Mouse (Mus musculus) liver, embryonic 15.5 days (tissue): Measurements from ENCODE around the gene Ext2. TPM values are rescaled to one million over a fixed set of nuclear protein-coding genes. Genes with fewer than 3 reads are reported as not detected.

Experiments
- ATAC-seq: fragments of 200-750 bp; cut with Nextera tagmentation; 2 replicates; pipeline ENCODE4 v1.8.0; 2017; ENCODE audit warnings: moderate number of reproducible peaks, mild to moderate bottlenecking, moderate library complexity; ENCODE audit not compliant: insufficient read depth
- H3K27ac ChIP-seq: fragments of 300-500 bp; sonication (generic); replicated peaks from 2 replicates; pipeline ENCODE4 v1.5.1; 2015; ENCODE audit warnings: mild to moderate bottlenecking, inconsistent platforms
- H3K27me3 ChIP-seq: fragments of 300-500 bp; sonication (generic); 2 replicates; pipeline ENCODE4 v1.6.1; 2015; ENCODE audit warnings: mild to moderate bottlenecking, inconsistent platforms
- H3K36me3 ChIP-seq: fragments of 300-500 bp; sonication (generic); replicated peaks from 2 replicates; pipeline ENCODE4 v1.6.1; 2015; ENCODE audit warnings: moderate library complexity, mild to moderate bottlenecking, inconsistent platforms
- H3K4me1 ChIP-seq: fragments of 300-500 bp; sonication (generic); replicated peaks from 2 replicates; pipeline ENCODE4 v1.6.1; 2015; ENCODE audit warnings: inconsistent platforms
- H3K4me2 ChIP-seq: fragments of 300-500 bp; sonication (generic); 2 replicates; pipeline ENCODE4 v1.6.1; 2015; ENCODE audit warnings: moderate library complexity, mild to moderate bottlenecking, inconsistent platforms
- H3K4me3 ChIP-seq: fragments of 300-500 bp; sonication (generic); replicated peaks from 2 replicates; pipeline ENCODE4 v1.5.1; 2015; ENCODE audit warnings: mild to moderate bottlenecking, inconsistent platforms
- H3K9ac ChIP-seq: fragments of 300-500 bp; sonication (generic); 2 replicates; pipeline ENCODE4 v1.6.1; 2015; ENCODE audit warnings: moderate library complexity, mild to moderate bottlenecking, inconsistent platforms
- H3K9me3 ChIP-seq: fragments of 300-500 bp; sonication (generic); replicated peaks from 2 replicates; pipeline ENCODE4 v1.6.1; 2016; ENCODE audit warnings: inconsistent platforms
- WGBS: fragments of 180-500 bp; shearing (Covaris S2); methylation state at CpG from one replicate; pipeline ENCODE4 v1.1.7; 2015; ENCODE audit warnings: mixed read lengths; ENCODE audit not compliant: insufficient replicate concordance; 5-methylcytosine and 5-hydroxymethylcytosine counted together
- polyA plus RNA-seq: library from polyadenylated mRNA; unstranded; fragments of >200 nt; fragmentation: Nextera tagmentation; extraction: Ambion mirVana; gene quantifications from 2 replicates; pipeline ENCODE4 v1.2.1, GENCODE M21; 2015

The Ext2 gene
- polyA plus RNA-seq, 1 experiment from 2014 or later, result 27.3 TPM

DNA sequence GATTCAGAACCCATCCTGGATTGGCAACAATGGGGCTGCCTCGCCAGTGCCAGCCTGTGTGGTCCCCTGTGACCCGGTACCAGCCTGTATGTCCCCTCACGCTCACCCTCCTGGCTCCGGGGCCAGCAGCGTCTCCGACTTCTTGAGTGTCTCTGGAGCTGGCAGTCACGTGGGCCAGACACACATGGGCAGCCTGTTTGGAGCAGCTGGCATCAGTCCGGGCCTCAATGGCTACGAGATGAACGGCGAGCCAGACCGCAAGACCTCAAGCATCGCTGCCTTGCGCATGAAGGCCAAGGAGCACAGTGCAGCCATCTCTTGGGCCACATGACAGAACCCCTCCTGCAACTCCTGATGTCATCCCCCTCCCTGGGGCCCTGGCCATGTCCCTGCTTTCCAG is 145.1 kb downstream of the Ext2 start:
- Histone ChIP-seq H3K27ac (no peak overlapping the region), H3K9me3 (no peaks in the 10 kb centered on the region), H3K27me3 (no peaks in the 10 kb centered on the region), H3K4me3 (no peak overlapping the region), H3K36me3 (no peaks in the 10 kb centered on the region), H3K4me2 (no peak overlapping the region), H3K4me1 (no peaks in the 10 kb centered on the region; the same call in 1 of the 2 replicates), H3K9ac (no peak overlapping the region)
- WGBS, result 75% methylated on average over 14 of the region's 14 CpGs
- ATAC-seq, result no peak

DNA sequence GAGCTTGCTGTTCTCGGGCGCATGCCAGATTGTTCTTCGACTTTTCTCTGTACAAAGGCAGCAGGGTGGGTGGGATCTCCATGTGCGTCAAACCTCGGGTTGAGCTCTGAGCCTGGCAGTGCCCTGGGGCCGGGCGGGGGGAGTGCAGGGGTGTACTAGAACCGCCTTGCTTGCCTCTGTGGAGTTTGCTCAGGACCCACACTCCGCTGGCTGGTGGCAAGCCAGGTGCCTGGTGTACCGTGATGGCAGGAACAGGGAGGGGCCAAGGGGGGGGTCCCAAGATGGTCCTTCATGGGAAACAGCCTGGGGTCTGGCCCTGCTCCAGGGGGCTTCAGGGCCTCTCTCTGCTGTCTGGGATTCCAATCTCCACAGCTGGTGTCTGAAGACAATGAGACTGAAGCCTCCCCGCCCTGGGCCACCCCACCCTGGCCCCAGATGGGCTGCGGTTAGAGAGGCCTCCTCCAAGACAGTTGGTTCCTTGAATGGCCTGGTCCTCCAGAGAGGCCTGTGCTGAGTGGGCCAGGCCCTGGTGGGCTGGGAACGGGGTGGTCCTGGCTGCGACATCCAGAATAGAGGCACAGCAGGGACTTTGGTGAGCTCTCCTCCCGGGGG is 150.7 kb downstream of the Ext2 start:
- 68% methylated on average over 15 of the region's 15 CpGs for WGBS
- Histone ChIP-seq H3K36me3 (no peaks in the 10 kb centered on the region), H3K4me2 (no peak overlapping the region), H3K9me3 (no peaks in the 10 kb centered on the region), H3K9ac (no peak overlapping the region), H3K27ac (no peak overlapping the region), H3K27me3 (no peaks in the 10 kb centered on the region), H3K4me3 (no peak overlapping the region), H3K4me1 (no peaks in the 10 kb centered on the region; the same call in 1 of the 2 replicates)
- ATAC-seq, result no peak

DNA sequence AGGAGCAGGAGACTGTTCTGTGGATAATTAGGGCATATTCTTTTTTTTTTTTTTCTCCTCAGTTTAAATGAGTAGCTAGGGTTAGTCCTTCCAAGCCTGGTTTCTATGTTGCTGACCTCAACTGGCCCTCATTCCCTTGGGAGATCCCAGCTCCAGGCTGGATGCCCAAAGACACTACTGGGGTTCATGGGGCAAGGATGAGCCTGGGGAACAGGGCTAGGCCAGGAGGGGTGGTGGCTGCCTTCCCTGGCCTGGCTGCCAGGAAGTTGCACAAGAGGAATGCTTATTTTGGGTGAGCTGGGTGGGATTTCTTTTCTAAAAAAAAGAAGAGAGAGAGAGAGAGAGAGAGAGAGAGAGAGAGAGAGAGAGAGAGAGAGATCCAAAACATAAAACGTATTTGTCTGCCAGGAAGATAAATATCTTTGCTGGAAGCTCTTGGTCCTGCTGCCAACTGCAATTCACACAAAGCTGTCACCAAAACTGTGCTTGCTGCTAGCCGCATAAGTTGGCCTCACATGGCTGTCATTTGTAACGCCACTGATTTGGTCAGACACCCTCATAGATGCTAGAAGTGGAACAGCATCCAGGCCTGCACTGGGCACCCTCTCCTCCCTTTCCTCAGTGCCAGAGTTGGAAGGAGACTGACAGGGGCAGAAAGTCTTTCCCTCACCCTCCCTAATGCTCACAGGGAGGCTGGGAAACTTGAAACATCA is 156.1 kb downstream of the Ext2 start:
- Histone ChIP-seq H3K9me3 (no peaks in the 10 kb centered on the region), H3K4me2 (no peak overlapping the region), H3K36me3 (no peaks in the 10 kb centered on the region), H3K4me1 (no peaks in the 10 kb centered on the region; the same call in 1 of the 2 replicates), H3K27ac (no peak overlapping the region), H3K4me3 (no peak overlapping the region), H3K27me3 (no peaks in the 10 kb centered on the region), H3K9ac (no peak overlapping the region)
- 47% methylated on average over 3 of the region's 3 CpGs for WGBS
- ATAC-seq, result no peak

DNA sequence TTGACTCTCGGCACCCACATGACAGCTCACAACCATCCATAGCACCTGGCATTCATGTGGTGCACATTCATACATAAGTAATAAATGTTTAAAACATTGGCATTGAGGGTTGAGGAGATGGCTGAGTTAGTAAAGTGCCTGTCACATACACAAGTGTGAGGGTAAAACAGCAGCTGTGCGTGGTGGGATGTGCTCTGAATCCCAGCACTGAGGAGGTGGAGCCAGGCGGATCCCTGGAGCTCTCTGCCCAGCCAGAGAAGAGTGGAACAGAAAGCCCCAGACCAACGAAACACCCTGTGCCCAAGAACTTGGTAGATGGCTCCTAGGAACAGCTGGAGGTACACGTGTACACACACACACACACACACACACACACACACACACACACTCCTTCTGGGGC is 156.9 kb downstream of the Ext2 start:
- H3K4me2 ChIP-seq, result no peak overlapping the region
- no peaks in the 10 kb centered on the region for H3K27me3 ChIP-seq
- H3K4me3 ChIP-seq, result no peak overlapping the region
- H3K9ac ChIP-seq, result no peak overlapping the region
- no peaks in the 10 kb centered on the region for H3K36me3 ChIP-seq
- no peak overlapping the region for H3K27ac ChIP-seq
- no peak for ATAC-seq
- no peaks in the 10 kb centered on the region; the same call in 1 of the 2 replicates for H3K4me1 ChIP-seq
- H3K9me3 ChIP-seq, result no peaks in the 10 kb centered on the region
- 44% methylated on average over 5 of the region's 5 CpGs for WGBS

DNA sequence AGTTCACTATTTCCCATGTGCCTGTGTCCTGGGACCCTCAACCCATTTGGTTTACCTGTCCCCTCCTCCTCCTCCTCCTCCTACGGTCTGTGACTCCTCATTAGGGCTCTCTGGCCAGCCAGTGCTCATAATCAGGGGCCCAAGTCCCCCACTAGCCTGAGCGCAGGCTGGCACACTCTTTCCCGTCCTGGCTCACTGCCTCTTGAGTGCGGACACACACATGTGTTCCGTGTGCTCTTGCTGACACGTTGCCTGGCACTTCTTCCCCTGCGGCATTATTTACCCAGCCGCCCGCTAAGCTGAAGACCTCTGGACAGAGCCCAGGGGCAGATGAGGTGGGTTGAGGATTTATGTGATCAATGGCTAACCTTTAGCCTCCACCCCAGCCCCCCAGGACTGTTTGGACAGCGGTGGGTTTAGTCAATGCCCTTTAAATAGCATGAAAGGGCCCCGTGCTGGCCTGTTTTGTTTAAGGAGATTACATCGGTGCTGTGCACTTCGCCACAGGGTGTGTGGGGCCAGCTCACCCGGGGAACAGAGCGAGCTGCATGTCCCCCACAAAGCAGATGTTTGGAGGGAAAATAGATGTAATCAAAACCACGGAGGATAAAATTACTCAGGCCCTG is 160.0 kb downstream of the Ext2 start:
- H3K36me3 ChIP-seq, result no peaks in the 10 kb centered on the region
- H3K27me3 ChIP-seq, result no peaks in the 10 kb centered on the region; the same call in 1 of the 2 replicates
- peak overlapping the region; percentile 23; the same call in 1 of the 2 replicates for H3K4me2 ChIP-seq
- WGBS, result 45% methylated on average over 16 of the region's 16 CpGs
- no peaks in the 10 kb centered on the region for H3K9me3 ChIP-seq
- H3K9ac ChIP-seq, result no peak overlapping the region
- peak; percentile 75 for ATAC-seq
- no peak overlapping the region for H3K4me3 ChIP-seq
- H3K27ac ChIP-seq, result no peak overlapping the region
- no peaks in the 10 kb centered on the region; the same call in 1 of the 2 replicates for H3K4me1 ChIP-seq

DNA sequence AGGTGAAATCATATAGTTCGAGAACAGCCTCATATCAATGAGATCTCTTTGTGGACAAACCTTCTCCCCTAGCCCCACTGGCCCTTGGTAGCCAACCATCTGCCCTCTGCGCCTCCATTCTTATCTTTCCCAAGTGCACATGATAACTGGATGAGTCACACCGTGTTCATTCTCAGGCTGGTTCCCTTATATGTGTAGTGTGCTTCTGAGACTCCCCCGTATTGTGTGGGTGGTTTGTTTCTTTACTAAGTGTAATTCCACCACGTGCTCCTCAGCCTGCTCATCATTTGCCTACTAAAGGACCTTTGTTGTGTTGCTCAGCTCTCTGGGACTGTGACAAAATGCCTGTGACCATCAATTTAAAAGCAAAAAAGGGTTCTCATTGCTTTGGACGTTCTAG is 161.3 kb downstream of the Ext2 start:
- no peak overlapping the region for H3K4me3 ChIP-seq
- no peak for ATAC-seq
- WGBS, result 46% methylated on average over 6 of the region's 6 CpGs
- no peak overlapping the region for H3K4me2 ChIP-seq
- no peaks in the 10 kb centered on the region; the same call in 1 of the 2 replicates for H3K27me3 ChIP-seq
- H3K36me3 ChIP-seq, result no peaks in the 10 kb centered on the region
- no peaks in the 10 kb centered on the region for H3K9me3 ChIP-seq
- H3K27ac ChIP-seq, result no peak overlapping the region
- no peaks in the 10 kb centered on the region; the same call in 1 of the 2 replicates for H3K4me1 ChIP-seq
- H3K9ac ChIP-seq, result no peak overlapping the region

DNA sequence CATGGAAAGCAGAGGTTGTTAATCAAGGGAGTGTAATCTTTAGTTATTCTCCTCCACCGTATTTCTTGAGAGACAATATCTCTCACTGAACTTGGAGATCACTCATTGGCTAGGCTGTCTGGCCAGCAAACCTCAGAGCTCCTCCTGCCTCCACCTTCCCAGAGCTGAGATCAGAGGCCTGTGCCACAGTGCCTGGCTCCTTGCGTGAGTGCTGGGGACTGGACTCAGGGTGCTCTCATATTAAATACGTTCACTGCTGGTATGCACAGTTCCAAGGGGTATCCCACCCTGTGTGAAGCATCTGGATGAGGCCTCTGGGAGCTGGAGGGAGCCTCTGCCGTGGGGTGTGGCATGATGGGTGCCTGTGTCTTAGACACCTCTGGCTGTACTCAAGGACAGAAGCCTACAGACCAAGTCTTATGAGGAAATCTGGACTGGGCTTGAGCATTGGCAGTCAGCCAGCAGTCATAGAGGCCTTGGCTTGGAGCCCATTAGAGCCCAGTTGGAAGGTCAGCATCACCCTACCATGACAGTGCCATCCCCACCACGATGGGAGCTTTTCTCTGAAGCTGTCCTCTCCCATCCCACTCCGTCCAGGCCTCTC is 162.6 kb downstream of the Ext2 start:
- H3K4me2 ChIP-seq, result no peak overlapping the region
- H3K4me1 ChIP-seq, result no peaks in the 10 kb centered on the region; the same call in 1 of the 2 replicates
- ATAC-seq, result no peak
- no peaks in the 10 kb centered on the region for H3K36me3 ChIP-seq
- WGBS, result 59% methylated on average over 6 of the region's 6 CpGs
- H3K9me3 ChIP-seq, result no peaks in the 10 kb centered on the region
- H3K27me3 ChIP-seq, result no peaks in the 10 kb centered on the region; the same call in 1 of the 2 replicates
- H3K9ac ChIP-seq, result no peak overlapping the region
- no peak overlapping the region for H3K4me3 ChIP-seq
- no peak overlapping the region for H3K27ac ChIP-seq

DNA sequence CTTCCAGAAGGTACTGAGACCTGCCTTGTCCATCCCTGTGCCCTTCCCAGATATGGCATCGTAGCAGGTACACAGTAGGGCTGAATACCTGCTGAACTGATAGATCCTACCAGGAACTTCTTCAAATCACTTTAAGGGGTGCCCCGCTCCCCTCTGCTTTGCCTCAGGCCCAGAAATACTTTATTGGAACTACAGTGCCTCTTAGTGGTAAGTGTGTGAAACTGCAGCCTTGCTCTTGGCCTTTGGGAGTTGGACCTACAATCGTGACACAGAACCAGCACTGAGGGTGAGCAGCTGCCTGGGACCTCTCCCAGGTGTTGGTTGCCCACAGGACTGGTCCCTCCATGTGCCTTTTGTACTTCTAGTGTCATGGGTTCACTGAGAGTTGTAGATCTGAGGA is 163.4 kb downstream of the Ext2 start:
- Histone ChIP-seq H3K27ac (no peak overlapping the region), H3K9me3 (no peaks in the 10 kb centered on the region), H3K36me3 (no peaks in the 10 kb centered on the region), H3K9ac (no peak overlapping the region), H3K4me1 (no peaks in the 10 kb centered on the region; the same call in 1 of the 2 replicates), H3K4me2 (no peak overlapping the region), H3K27me3 (no peaks in the 10 kb centered on the region; the same call in 1 of the 2 replicates), H3K4me3 (no peak overlapping the region)
- no peak for ATAC-seq
- WGBS, result 24% methylated on average over 3 of the region's 3 CpGs

DNA sequence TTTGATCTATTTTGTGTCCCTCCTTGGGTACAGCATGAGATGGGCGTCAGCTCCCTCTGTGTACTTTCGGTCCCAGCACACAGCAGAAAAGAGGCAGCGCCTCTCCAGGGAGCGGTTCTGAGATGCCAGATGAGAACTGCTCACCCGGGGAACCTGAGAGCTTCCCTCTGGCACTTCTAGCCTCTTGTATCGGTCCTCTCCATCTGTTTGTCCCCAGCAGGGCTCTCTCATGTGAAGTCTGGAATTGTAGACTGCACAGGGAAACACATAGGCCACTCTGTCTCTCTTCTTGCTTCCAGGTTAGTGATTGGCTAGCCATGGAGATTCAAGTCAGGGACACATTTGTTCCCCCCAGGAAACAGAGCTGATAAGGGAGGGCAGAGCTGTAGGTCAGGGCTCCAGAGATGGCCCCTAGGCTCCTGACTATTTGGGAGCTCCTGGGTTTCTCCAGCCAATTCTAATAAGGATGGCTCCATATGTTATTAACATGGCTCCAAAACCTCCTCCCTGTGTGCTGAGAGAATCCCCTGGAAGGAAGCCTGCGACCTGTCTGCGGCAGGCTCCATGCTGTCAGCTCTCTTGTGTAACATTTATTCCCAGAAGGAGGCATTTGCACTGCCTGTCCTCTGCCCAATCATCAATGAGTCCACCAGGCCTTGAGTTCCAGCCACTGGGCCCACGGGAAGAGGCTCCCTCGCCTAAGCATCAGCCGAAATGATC is 167.9 kb downstream of the Ext2 start:
- 51% methylated on average over 11 of the region's 11 CpGs for WGBS
- H3K4me1 ChIP-seq, result no peaks in the 10 kb centered on the region
- ATAC-seq, result no peak
- no peaks in the 10 kb centered on the region for H3K9me3 ChIP-seq
- no peak overlapping the region for H3K9ac ChIP-seq
- peaks cover 35% of the 10 kb centered on the region for H3K27me3 ChIP-seq
- no peak overlapping the region for H3K4me2 ChIP-seq
- no peaks in the 10 kb centered on the region for H3K36me3 ChIP-seq
- H3K4me3 ChIP-seq, result no peak overlapping the region
- no peak overlapping the region for H3K27ac ChIP-seq

DNA sequence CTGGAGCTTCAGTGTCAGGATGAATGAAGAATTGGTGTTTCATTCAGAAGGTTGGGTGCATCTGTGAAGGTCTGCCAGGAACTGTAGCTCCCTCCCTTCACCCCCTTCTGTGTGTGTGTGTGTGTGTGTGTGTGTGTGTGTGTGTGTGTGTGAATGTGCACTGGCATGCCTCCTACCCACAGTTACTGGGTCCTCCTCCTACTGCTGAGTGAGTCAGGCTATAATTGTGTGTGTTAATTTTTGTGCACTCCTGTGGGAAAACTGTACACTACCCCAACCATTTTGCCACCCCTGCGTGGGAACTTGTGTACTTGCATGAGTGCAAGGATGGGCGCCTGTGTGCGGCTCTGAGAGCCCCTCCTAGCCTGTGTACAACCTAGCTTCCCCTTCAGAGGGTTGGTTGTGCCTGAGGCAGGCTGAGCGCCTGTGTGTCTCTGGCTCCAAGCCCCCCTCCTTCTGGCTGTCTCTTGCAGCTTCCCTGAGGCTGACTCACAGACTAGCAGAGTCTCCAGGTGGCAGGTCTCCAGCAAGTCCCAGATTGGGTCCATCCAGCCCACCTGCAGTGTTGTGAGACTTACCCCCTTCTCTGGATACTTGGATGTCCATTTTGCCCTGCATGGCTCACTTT is 173.0 kb downstream of the Ext2 start:
- H3K27me3 ChIP-seq, result peaks cover 86% of the 10 kb centered on the region
- H3K4me2 ChIP-seq, result no peak overlapping the region
- H3K4me1 ChIP-seq, result no peaks in the 10 kb centered on the region
- no peak overlapping the region for H3K27ac ChIP-seq
- ATAC-seq, result no peak
- WGBS, result 23% methylated on average over 4 of the region's 4 CpGs
- no peak overlapping the region for H3K9ac ChIP-seq
- no peak overlapping the region for H3K4me3 ChIP-seq
- no peaks in the 10 kb centered on the region for H3K36me3 ChIP-seq
- no peaks in the 10 kb centered on the region for H3K9me3 ChIP-seq
